Mouse (Mus musculus) retina, postnatal 1 day (tissue): ENCODE results near the gene Ralgps2.
A peak's percentile ranks its signal among the peaks of the same experiment; 100 is the strongest.

ENCODE experiments used
- DNase-seq: peaks from one replicate; pipeline ENCODE4 v3.0.0-alpha.2; 2012

Gene Ralgps2

DNA sequence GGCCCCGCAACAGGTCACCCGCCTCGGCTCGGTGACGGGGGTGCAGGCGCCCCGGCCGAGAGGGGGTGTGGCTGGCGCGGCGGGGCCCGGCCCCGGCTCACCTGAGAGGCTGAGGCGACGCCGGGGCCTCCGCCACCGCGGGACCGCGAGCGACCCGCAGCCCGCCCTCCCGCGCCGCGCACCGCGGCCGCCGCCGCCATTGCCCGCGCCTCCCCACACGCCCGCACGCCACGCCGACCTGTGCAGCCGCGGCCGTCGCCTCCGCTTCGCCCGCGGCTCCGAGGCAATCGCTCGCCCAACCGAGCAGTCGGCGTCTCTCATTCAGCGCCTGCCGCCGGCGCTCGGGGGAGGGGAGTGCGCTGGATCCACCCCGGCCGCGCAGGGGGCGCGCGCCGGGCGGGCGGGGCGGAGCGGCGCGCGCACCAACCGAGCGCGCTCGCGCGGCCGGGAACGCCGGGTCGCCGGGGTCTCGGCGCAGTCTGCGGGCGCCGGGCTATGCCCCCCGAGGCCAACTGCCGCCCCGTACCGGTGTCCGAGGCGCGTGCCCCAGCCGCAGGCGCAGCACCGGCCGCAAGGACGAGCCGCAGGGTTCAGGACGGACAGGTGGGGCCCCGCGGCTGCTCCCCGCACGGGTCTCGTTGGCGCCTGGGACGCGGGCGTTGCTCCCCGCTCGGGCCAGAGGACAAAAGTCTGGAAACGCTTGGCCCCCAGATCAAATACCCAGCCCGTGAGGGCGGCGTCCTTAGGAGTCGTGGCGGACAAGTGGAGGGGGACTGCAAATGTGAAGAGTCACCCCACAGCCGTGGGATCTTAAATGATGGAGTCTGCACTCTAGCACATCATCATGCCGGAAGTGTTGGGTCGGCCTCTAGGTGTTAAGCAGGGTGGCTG lies at the start of gene Ralgps2:
Gene Ralgps2 (minus strand): TSS at position 376 of the 891 bp plus-strand sequence.
- DNase-seq: peak; percentile 88

DNA sequence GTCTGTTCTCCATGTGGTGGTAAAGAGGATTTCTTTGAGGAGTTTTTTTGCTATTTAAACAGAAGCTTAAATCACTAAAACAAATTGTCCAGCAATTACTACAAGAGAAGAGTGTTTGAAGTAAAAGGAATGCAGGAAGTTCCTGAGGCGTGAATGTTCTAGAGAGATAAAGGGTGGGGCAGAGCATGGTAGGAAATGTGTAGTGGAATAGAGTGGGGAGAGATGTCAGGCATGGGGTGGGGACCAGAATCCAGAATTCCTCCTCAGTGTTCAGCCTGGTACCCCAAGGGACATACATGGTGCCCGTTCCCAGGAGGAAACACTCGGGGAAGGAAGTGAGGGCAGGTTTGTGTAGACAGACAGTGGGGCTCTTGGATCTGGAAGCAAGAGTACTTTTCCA lies 48.1 kb upstream of the Ralgps2 start:
- DNase-seq: no peak

DNA sequence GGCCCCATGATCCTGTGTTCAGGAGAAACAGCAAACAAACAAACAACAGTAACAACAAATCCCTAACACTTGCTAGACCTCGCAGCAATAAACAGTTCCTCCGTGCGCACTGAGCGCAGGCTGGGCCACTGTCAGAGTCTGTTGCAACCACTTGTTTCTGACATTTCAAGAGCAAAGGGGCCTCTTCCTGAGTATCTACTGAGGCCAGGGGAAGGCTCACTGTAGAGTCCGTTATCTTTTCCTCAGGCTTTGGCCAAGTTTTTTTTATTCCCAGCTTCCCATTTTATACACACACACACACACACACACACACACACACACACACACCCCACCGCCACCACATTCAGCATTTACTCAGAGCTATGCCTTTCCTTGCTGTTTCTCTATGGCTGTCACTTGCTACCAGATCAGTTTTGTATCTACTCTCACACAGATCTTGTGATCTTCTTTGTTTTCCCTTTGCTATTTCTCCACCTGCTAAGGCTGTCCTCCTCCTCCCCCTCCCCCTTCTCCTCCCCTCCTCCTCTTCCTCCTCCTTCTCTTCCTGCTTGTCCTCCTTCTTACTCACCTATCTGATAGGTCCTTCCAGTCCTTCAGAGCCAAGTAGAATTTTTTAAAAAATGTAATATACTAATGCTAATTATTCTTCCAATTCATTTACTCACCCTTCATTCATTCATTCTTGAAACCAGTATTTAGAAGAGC lies 47.4 kb upstream of the Ralgps2 start:
- DNase-seq: no peak

DNA sequence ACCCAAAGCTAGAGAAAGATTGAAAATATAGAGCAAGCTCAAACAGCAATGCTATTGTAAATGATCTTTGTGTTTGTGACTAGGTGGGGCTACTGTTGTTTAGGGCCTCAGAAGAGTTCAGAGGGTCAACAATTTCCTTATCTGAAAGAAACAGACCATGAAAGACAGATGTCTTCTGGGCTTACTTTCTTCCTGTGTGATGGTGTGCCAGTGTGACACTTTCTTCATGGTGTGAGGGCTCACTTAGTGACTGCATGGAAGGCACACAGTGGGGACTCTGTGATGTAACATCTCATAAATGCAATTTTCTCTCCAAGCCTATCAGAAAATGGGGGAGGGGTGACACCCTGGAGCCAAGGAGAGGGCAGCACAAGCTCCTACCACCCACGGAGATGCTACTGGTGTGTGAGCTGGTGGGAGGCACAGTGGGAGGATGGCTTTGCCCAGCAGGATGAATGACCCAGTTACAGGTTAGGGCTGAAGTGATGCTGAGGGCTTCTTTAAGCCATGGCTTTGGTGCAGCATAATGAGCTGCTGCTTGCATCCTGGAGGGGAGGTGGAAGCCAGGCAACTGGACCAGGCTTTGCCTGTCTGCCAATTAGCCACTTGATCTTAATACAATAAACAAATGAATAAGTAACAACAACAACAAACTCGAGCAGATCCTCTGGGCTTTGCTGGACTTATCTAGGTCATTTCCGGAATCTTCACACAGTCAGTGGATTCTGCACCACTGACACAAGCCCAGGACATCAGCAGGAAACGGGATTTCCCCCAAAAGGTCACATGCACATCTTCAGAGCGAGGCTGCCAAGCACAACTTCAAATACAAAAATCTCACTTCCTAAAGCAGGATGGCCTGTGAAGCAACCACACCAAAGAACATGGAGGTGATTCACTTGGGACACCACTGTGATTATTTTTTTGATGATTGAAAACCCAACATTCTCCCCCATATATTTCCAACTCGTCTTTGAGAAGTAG lies 46.5 kb upstream of the Ralgps2 start:
- peak; percentile 89 for DNase-seq

DNA sequence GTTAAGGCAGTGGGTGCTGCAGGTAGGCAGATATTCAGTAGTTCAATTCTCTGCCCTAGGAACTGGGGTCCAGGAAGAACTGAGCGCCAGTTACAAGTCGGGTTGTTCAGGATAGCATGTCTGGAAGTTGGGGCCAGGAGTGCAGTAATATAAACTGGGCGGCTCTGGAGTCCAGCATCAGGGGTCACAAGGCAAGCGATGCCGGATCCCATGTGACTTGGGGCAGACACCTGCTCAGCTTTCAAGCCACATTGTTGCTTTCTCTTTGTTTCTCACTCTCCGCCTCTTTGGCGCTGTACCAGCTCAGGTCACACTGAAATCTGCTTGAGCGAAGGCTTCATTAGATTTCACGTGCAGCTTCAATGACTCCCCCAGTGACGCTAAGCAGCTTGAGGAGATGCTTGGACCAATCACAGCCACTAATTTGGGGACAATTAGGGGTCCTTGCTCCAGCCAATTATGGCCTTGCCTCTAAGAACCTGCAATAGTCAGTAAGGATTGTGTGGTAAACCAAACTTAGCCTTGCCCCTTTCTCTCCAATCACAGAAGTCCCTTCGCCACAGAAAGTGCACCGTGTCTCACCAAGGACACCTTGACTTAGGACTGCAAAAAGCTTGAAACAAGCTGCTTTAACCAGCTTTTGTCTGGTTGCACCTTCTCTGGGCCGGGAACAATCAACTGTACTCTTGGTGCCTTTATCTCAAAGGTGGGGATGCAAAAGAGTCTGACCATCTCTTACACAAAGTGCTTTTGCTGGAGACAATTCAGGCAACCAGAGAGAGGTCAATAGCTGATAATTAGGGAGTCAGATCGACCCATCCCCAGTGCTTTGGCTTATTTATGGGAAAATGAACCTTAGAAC lies 43.8 kb upstream of the Ralgps2 start:
- peak; percentile 66 for DNase-seq

DNA sequence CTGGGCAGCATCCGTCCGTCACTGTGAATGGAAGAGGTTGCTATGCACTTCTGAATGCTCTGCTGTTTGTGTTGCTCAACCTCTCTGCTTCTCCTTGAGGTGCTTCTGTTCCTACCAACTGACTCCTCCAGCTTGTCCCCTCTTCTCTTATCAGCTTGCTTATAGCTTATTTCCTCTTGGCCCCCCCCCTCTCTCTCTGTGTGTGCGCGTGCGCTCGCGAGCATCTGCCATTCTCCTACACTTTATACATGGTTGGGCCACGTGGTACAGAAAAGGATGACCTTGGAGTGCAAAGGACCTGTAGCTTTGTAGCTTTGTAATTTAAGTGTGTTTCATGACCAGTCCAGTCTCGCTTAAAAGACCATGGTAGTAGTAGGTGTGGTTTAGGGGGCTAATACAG lies 42.5 kb upstream of the Ralgps2 start:
- DNase-seq: no peak

DNA sequence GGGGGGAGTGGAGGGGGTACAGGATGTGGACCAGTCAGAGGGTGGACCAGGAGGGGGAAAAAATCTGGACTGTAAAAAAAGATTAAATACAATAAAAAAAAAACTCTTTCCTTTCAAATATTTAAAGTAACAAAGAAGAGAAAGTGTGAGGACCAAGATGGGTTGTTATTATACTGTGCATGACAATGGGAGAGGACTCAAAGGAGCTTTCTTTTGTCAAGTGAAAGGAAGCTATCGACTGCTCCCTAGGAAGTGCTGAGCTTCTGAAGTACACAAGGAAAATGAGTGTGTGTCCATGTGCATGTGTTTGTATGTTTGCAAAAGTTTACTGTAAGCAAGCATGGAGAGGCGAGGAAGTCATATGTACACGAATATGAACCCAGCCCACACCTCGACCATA lies 40.3 kb upstream of the Ralgps2 start:
- no peak for DNase-seq

DNA sequence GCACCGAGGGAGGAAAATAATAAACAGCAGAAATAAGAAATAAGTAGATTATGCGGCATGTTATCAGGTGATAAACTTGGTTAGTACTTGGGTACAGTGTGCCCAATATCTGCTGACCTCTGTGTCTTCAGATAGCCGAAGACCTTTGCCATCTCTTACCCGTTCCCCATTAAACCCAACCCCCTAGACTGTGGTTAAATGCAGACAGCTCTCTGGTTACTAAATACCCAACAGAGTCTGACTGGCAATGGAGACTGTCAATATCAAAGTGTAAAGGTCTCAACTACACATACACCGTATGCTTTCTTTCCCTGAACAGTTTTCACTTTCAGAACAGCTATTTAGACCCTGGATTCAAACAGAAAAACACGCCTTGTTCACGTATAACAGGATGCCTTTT lies 39.2 kb upstream of the Ralgps2 start:
- DNase-seq: no peak

DNA sequence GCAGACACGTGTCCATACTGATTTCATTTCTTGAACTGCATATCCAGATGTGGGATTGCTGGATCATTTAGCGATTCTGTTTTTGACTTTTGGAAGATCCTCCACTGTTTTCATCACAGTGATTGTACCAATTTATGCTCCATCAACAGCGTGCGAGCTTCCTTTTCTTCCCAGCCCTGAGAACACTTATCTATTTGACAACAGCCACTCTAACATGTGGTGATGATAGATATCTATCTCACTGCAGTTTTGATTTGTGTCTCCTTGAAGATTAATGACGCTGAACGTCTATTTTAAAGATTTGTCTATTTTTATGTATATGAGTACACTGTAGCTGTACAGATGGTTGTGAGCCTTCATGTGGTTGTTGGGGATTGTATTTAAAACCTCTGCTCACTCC lies 34.4 kb upstream of the Ralgps2 start:
- DNase-seq: no peak

DNA sequence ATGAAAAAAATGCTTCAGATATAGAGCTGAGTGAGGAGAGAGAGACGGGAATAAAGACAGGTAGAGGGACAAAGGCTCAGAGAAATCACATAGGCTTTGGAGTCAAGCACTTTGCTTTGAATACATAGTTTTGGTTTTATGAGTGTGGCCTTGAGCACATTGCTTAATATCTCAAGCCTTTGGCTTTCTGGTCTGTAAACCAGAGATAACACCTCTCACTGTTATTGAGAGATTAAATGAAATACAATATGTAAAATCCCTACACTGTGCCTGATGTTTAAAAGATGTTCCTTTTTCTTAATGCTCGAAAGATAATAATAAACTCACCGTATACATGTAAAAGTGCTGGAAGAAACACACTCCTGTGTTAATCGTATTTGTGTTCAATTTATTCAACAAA lies 33.0 kb upstream of the Ralgps2 start:
- no peak for DNase-seq

DNA sequence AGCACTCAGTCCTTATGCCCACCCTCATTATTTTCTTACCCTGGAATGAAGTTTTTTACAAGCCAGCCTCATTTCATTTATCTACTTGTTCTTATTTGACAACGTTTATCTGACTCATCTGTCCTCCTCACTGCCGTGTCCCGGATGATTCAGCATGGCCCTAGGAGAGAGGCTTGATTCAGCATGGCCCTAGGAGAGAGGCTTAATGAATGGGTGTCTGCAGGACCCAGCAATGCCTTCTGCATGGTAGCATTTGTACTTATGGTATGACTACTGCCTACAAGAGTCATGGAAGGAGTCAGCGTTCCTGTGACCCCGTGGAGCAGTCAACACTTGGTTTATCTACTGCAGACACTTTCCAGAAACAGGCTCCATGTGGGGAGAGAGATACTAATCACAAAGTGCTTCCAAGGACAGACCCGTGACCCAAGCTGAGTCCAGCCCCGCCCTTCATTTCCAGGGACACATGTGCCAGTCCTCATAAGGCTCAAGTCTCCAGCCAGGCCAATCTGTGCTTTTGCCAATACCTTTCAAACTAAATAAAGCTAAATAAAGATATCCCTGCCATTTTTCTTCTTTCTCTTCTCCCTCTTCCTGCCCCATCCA lies 31.9 kb upstream of the Ralgps2 start:
- DNase-seq: no peak

DNA sequence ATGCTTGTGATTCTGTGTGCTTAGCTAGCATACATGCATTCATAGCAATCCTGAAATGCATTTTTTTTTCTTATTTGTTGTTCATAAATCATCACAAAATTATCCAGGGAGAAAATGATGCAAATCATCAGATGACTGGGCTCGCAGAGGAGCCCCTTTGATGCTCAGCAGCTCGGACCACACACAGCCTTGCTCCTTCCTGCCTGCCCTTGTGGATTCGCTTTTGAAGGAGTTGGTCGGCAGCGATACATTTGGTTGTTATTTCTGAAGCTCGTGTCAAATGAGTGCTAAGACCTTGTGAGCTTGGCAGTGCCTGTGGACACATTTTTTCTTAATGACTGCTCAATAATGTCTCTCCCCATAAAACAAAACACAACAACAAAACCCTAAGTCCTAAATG lies 31.2 kb upstream of the Ralgps2 start:
- DNase-seq: no peak

DNA sequence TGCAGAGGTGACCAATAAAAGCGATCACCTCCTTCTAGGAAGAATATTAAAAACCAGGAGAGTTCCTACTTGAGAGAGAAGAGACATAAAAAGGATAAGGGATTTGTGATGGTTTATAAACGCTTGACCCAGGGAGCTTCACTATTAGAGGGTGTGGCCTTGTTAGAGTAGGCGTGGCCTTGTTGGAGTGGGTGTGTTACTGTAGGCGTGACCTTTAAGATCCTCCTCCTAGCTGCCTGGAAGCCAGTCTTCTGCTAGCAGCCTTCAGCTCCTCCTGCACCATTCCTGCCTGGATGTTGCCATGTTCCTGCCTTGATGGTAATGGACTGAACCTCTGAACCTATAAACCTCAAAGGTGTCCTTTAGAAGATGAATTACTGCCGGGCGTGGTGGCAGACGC lies 28.7 kb upstream of the Ralgps2 start:
- DNase-seq: no peak

DNA sequence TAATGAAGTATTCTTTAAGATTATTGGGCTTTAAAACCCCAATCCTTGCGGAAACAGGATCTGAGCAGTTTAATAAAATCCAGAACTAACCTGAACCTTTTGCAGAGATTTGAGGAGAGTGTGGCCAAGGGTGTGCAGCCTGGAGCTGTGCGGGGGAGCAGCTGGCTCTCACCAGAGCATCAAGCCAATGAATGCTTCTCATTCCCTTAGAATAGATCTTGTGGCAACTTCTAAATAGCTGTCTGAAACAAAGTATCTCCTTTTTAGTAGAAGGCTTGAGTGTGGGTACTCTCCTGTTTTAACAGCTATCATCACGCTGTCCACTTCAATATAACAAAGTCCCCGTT lies 25.1 kb upstream of the Ralgps2 start:
- no peak for DNase-seq

DNA sequence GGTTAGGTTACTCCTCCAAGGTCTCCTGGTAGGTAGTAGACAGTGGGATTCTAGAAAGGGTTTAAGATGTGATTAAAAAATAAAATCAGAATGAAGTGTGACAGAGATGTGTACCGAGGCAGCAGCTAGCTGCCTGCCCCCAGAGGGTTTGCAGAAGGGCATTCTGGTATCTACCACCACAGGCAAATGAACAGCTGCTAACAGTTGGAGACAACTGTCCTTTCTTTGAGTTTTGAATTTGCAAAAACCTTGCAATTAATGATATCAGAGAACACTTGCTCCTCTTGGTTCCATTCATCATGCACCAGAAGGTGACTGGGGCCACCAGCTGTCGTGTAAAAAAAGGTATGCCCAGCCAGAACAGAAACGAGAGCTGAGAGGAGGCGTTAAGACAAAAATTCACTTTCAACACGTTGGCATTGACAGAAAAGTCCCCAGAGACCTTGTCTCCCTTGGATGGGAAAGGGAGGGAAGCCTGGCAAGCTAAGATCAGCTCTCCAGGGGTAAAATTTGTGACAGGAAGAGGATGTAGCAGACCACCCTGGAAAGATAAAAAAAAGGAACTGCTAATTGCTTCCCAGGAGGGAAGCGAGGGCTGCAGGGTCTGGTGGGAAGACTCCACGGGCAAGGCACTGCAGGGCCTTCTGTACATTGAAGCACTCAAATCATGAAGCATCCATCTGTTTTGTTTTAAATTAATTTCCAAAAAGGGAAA lies 24.6 kb upstream of the Ralgps2 start:
- no peak for DNase-seq

DNA sequence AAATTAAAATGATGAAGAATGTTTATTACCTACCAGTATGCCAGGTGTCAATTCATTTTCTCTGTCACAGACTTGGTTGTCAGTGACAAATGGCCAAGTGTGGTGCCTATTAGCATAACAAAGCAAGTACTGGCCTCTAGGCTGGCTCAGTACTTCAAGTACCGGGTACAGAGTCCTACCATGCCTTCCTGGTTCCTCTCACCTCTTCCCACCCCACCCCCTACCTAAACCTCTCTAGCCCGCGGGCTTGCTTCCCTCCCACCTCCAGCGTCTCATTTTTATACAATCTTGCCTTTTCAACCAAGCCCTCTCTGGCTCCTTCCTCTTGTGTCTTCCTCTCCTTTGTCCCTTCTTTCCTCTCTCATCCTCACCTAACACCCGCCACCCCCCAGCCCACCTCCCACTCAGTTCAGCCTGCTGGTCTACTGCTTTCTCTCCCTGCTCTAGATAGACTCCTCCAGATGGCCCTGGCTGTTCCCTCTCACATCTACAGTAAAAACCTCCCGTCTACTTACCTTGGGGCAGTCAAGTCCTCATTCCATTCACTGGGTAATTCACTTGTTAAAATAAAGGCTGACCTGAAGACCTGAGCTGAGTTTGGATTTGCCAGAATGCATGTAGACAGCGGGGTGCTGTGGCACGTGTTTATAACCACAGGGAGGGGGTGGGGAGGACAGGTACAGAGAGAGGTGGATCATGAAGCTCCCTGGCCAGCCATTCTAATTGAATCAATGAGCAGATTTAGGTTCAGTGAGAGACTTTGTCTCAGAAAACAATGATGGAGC lies 22.2 kb upstream of the Ralgps2 start:
- no peak for DNase-seq

DNA sequence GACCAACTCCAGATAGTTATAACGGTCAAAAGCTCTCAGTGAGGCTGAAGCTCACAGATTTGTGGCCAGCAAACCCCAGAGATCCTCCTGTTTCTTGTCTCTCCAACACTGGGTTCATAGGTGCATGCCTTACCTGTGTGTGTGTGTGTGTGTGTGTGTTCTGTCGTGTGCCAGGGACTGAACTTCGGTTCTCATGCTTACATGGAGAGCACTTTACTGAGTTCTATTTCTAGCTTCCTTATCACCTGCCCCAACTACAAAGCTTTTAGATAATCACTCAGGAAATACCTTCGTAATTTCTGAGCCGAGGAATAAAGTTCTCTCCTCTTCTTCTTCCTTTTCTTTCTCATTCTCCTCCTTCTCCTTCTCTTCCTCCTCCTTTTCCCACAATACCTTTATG lies 19.6 kb upstream of the Ralgps2 start:
- DNase-seq: no peak

DNA sequence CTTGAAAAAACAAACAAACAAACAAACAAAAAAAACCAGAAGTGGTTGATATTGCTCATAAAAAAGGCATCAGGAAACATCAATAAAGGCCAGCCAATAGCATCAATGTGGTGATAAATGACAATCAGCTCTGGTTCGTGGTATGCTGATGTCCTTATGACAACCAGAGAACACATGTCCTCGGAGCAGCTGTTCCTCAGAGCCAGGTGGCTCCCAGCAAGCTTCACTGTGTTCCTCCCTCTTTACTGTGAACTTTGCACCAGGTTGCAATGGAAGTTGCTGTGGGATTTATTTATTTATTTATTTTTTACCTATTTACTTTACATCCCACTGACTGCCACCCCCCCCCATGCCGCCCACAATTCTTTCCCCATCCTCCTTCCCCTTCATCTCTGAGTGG lies 17.9 kb upstream of the Ralgps2 start:
- no peak for DNase-seq

DNA sequence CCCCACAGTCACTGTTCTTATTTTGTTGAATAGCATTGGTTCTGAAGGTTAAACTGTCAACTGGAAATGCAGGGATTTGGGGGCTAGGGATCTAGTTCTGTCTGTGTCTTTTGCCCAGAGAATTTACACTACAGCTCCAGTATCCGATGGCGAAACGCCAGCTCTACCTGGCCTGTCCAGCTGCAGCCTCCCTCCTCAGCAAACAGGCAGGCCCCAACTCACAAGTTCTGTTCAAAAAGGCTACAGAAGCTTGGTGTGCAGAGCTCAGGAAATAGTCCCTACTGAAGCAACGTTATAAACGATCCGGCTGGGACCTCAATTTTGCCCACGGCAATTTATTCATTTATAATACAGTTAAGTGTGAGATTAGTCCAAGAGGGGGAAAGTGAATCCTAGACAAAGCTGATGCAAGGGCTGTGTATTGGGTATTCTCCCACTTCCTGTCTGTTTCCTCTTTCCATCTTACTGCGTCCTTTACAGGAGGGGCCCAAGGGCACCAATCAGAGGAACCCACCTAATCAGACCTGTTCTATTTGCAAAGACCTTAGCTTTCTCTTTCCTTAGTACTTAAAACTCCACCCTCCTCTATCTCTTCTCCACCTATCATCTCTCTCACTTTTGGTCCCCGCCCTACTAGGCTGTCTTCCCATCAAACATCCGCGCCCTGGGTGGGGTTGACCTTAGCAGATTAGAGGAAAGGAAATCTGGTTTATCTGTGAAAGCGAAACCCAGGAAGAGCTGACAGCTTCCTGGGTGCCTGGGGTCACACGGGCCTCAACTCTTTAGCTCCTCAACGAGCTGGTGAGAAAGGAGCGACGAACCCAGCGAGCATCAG lies 16.7 kb upstream of the Ralgps2 start:
- no peak for DNase-seq
